Mouse (Mus musculus): Measurements from ENCODE around the gene Eif2s1. TPM values are rescaled to one million over a fixed set of nuclear protein-coding genes. Genes with fewer than 3 reads are reported as not detected.

Gene Eif2s1
- polyA plus RNA-seq, 1 experiment from 2014 or later, result 152 TPM

- Histone ChIP-seq H3K27me3 (replicated peaks) (no peaks in the 10 kb centered on the region), H3K9ac (no peak overlapping the region), H3K36me3 (peaks cover 33% of the 10 kb centered on the region), H3K4me3 (no peak overlapping the region), H3K27ac (replicated peaks) (no peak overlapping the region), H3K4me2 (no peak overlapping the region), H3K9me3 (peaks cover 5% of the 10 kb centered on the region), H3K4me1 (peaks cover 22% of the 10 kb centered on the region)
- no peak for ATAC-seq (ENCODE audit: extremely low read depth, insufficient number of reproducible peaks, low FRiP score, low TSS enrichment)
- WGBS, result 56% methylated on average over 1 of the region's 1 CpGs
Measured at GRCm38 (mm10) chr12:78890062-78890461, 28.4 kb downstream of the Eif2s1 start.

- no peak overlapping the region for H3K4me2 ChIP-seq
- peaks cover 5% of the 10 kb centered on the region for H3K9me3 ChIP-seq
- no peak overlapping the region for H3K9ac ChIP-seq
- H3K27ac ChIP-seq (replicated peaks), result no peak overlapping the region
- H3K36me3 ChIP-seq, result peaks cover 23% of the 10 kb centered on the region
- no peak for ATAC-seq (ENCODE audit: extremely low read depth, insufficient number of reproducible peaks, low FRiP score, low TSS enrichment)
- 72% methylated on average over 2 of the region's 2 CpGs for WGBS
- no peaks in the 10 kb centered on the region for H3K27me3 ChIP-seq (replicated peaks)
- peaks cover 22% of the 10 kb centered on the region for H3K4me1 ChIP-seq
- no peak overlapping the region for H3K4me3 ChIP-seq
Measured at GRCm38 (mm10) chr12:78891149-78891548, 29.5 kb downstream of the Eif2s1 start.

- H3K36me3 ChIP-seq, result no peaks in the 10 kb centered on the region
- ATAC-seq (ENCODE audit: extremely low read depth, insufficient number of reproducible peaks, low FRiP score, low TSS enrichment), result no peak
- no peak overlapping the region for H3K4me3 ChIP-seq
- H3K9me3 ChIP-seq, result no peaks in the 10 kb centered on the region
- H3K4me1 ChIP-seq, result no peaks in the 10 kb centered on the region
- H3K4me2 ChIP-seq, result no peak overlapping the region
- no peaks in the 10 kb centered on the region for H3K27me3 ChIP-seq (replicated peaks)
- no peak overlapping the region for H3K27ac ChIP-seq (replicated peaks)
- WGBS, result 88% methylated on average over 1 of the region's 1 CpGs
- H3K9ac ChIP-seq, result no peak overlapping the region
Measured at GRCm38 (mm10) chr12:78897861-78898260, 36.2 kb downstream of the Eif2s1 start.

GRCm38 (mm10) chr12:78901467-78901866 lies 39.8 kb downstream of the Eif2s1 start:
- no peaks in the 10 kb centered on the region for H3K36me3 ChIP-seq
- H3K27me3 ChIP-seq (replicated peaks), result 0 out of 2 replicates have a peak, but pooled peaks cover 9% of the 10 kb centered on the region
- H3K9ac ChIP-seq, result no peak overlapping the region
- H3K4me2 ChIP-seq, result 0 out of 2 replicates have a peak overlapping the region, but pooled peaks have one; percentile 1
- 85% methylated on average over 5 of the region's 5 CpGs for WGBS
- no peak for ATAC-seq (ENCODE audit: extremely low read depth, insufficient number of reproducible peaks, low FRiP score, low TSS enrichment)
- H3K4me1 ChIP-seq, result peaks cover 4% of the 10 kb centered on the region
- H3K9me3 ChIP-seq, result no peaks in the 10 kb centered on the region
- no peak overlapping the region for H3K4me3 ChIP-seq
- H3K27ac ChIP-seq (replicated peaks), result no peak overlapping the region

GRCm38 (mm10) chr12:78903313-78903712 lies 41.7 kb downstream of the Eif2s1 start:
- no peak for ATAC-seq (ENCODE audit: extremely low read depth, insufficient number of reproducible peaks, low FRiP score, low TSS enrichment)
- Histone ChIP-seq H3K9me3 (no peaks in the 10 kb centered on the region), H3K4me2 (peak overlapping the region; percentile 47), H3K9ac (no peak overlapping the region), H3K27me3 (replicated peaks) (peaks cover 26% of the 10 kb centered on the region), H3K4me1 (peaks cover 9% of the 10 kb centered on the region), H3K27ac (replicated peaks) (no peak overlapping the region), H3K4me3 (peak overlapping the region; percentile 11; the same call in 1 of the 2 replicates), H3K36me3 (no peaks in the 10 kb centered on the region)
- 83% methylated on average over 4 of the region's 4 CpGs for WGBS

- Histone ChIP-seq H3K4me3 (peak overlapping the region; percentile 21), H3K27ac (replicated peaks) (no peak overlapping the region), H3K9me3 (peaks cover 6% of the 10 kb centered on the region), H3K27me3 (replicated peaks) (peaks cover 32% of the 10 kb centered on the region), H3K4me2 (peak overlapping the region; percentile 47), H3K4me1 (peaks cover 9% of the 10 kb centered on the region), H3K9ac (no peak overlapping the region), H3K36me3 (no peaks in the 10 kb centered on the region)
- no peak for ATAC-seq (ENCODE audit: extremely low read depth, insufficient number of reproducible peaks, low FRiP score, low TSS enrichment)
- WGBS, result 80% methylated on average over 7 of the region's 7 CpGs
Measured at GRCm38 (mm10) chr12:78904499-78904898, 42.9 kb downstream of the Eif2s1 start.

GRCm38 (mm10) chr12:78906707-78907162 lies 45.1 kb downstream of the Eif2s1 start, which contains the start of gene Plek2:
Plek2 (minus strand) TSS chr12:78906964.
- peak within 1 kb of the TSS; percentile 60 for H3K4me3 ChIP-seq
- H3K27me3 ChIP-seq (replicated peaks), result peaks cover 49% of the 10 kb centered on the region
- WGBS, result 3% methylated on average over 37 of the region's 38 CpGs
- peaks cover 25% of the 10 kb centered on the region for H3K4me1 ChIP-seq
- no peak within 1 kb of the TSS for H3K27ac ChIP-seq (replicated peaks)
- H3K9ac ChIP-seq, result peak within 1 kb of the TSS; percentile 78
- peak; percentile 29 for ATAC-seq (ENCODE audit: extremely low read depth, insufficient number of reproducible peaks, low FRiP score, low TSS enrichment)
- peak within 1 kb of the TSS; percentile 92 for H3K4me2 ChIP-seq
- H3K9me3 ChIP-seq, result peaks cover 6% of the 10 kb centered on the region
- no peaks in the 10 kb centered on the region for H3K36me3 ChIP-seq

- WGBS, result 72% methylated on average over 6 of the region's 6 CpGs
- peaks cover 61% of the 10 kb centered on the region for H3K27me3 ChIP-seq (replicated peaks)
Measured at GRCm38 (mm10) chr12:78908081-78908605, 46.5 kb downstream of the Eif2s1 start.

GRCm38 (mm10) chr12:78910684-78911461 lies 49.3 kb downstream of the Eif2s1 start:
- H3K4me1 ChIP-seq, result peaks cover 32% of the 10 kb centered on the region
- peaks cover 6% of the 10 kb centered on the region for H3K9me3 ChIP-seq
- H3K36me3 ChIP-seq, result no peaks in the 10 kb centered on the region
- H3K4me3 ChIP-seq, result peak overlapping the region; percentile 56
- H3K9ac ChIP-seq, result peak overlapping the region; percentile 71
- peaks cover 74% of the 10 kb centered on the region for H3K27me3 ChIP-seq (replicated peaks)
- ATAC-seq (ENCODE audit: extremely low read depth, insufficient number of reproducible peaks, low FRiP score, low TSS enrichment), result peak; percentile 81
- peak overlapping the region; percentile 91 for H3K4me2 ChIP-seq
- WGBS, result 4% methylated on average over 16 of the region's 16 CpGs
- peak overlapping the region; percentile 76 for H3K27ac ChIP-seq (replicated peaks)

More at GRCm38 (mm10) chr12:78908081-78908605, 46.5 kb downstream of the Eif2s1 start:
- no peak overlapping the region for H3K4me2 ChIP-seq
- ATAC-seq (ENCODE audit: extremely low read depth, insufficient number of reproducible peaks, low FRiP score, low TSS enrichment), result no peak
- H3K4me1 ChIP-seq, result peaks cover 32% of the 10 kb centered on the region
- H3K4me3 ChIP-seq, result no peak overlapping the region
- H3K36me3 ChIP-seq, result no peaks in the 10 kb centered on the region
- H3K9ac ChIP-seq, result no peak overlapping the region
- H3K27ac ChIP-seq (replicated peaks), result no peak overlapping the region
- H3K9me3 ChIP-seq, result peaks cover 6% of the 10 kb centered on the region

GRCm38 (mm10) chr12:78911707-78912417 lies 50.2 kb downstream of the Eif2s1 start:
- Histone ChIP-seq H3K4me3 (peak overlapping the region; percentile 56), H3K4me2 (peak overlapping the region; percentile 91), H3K27ac (replicated peaks) (peak overlapping the region; percentile 76), H3K4me1 (peaks cover 24% of the 10 kb centered on the region), H3K9ac (peak overlapping the region; percentile 71), H3K9me3 (peaks cover 6% of the 10 kb centered on the region), H3K36me3 (no peaks in the 10 kb centered on the region), H3K27me3 (replicated peaks) (peaks cover 66% of the 10 kb centered on the region)
- 1% methylated on average over 37 of the region's 37 CpGs for WGBS
- ATAC-seq (ENCODE audit: extremely low read depth, insufficient number of reproducible peaks, low FRiP score, low TSS enrichment), result peak; percentile 51

- H3K27ac ChIP-seq (replicated peaks), result no peak overlapping the region
- H3K4me2 ChIP-seq, result peak overlapping the region; percentile 91
- no peak for ATAC-seq (ENCODE audit: extremely low read depth, insufficient number of reproducible peaks, low FRiP score, low TSS enrichment)
- H3K9me3 ChIP-seq, result no peaks in the 10 kb centered on the region; the same call in 1 of the 2 replicates
- H3K9ac ChIP-seq, result no peak overlapping the region
- H3K4me1 ChIP-seq, result peaks cover 31% of the 10 kb centered on the region
- no peaks in the 10 kb centered on the region for H3K36me3 ChIP-seq
- peaks cover 47% of the 10 kb centered on the region for H3K27me3 ChIP-seq (replicated peaks)
- 71% methylated on average over 4 of the region's 4 CpGs for WGBS
- H3K4me3 ChIP-seq, result no peak overlapping the region
Measured at GRCm38 (mm10) chr12:78914458-78914857, 52.8 kb downstream of the Eif2s1 start.
